Mouse (Mus musculus) megakaryocyte-erythroid progenitor cell, adult 5 weeks (primary cell): ENCODE results near the gene Fabp1. TPM values are rescaled to one million over a fixed set of nuclear protein-coding genes. Genes with fewer than 3 reads are reported as not detected.

Experiments
- polyA plus RNA-seq: library from polyadenylated mRNA; stranded (reverse); fragments of >175 nt; gene quantifications from 2 replicates; pipeline ENCODE4 v1.2.3, GENCODE M21; 2012

Fabp1 gene
- not detected in 2 replicates for polyA plus RNA-seq

DNA sequence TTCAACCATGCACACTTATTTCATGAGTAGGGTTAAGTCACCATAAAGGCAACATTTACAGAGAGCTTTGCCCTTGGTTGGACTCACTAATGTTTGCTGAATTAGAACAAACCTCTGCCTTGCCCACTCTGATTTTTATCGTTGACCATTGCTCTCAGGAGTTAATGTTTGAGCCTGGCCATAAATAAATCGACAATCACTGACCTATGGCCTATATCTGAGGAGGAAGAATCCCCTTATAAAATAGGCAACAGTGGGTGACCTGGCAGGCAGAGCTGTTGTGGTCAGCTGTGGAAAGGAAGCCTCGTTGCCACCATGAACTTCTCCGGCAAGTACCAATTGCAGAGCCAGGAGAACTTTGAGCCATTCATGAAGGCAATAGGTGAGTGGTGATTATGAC lies at the start of gene Fabp1:
TSS of gene Fabp1 (plus strand) at position 216 of the 400 bp plus-strand sequence.

Other genes starting within 250 kb of the Fabp1 start
- gene Foxi3, start 243.3 kb upstream of the Fabp1 start, polyA plus RNA-seq: 0.05 TPM in 1 of 2 replicates, not detected in the other
- gene Thnsl2, start 55.4 kb upstream of the Fabp1 start, polyA plus RNA-seq: 0.48 and 0.91 TPM in 2 replicates
- gene Krcc1, start 71.8 kb downstream of the Fabp1 start, polyA plus RNA-seq: 46.4 and 59.3 TPM in 2 replicates
- not detected in 2 replicates for gene Smyd1, start 122.4 kb downstream of the Fabp1 start, polyA plus RNA-seq
- gene Cd8b1, start 123.0 kb downstream of the Fabp1 start, polyA plus RNA-seq: not detected in 2 replicates
- gene Cd8a, start 173.6 kb downstream of the Fabp1 start, polyA plus RNA-seq: 0.13 TPM in 1 of 2 replicates, not detected in the other
- 6.4 and 6.8 TPM in 2 replicates for gene Rmnd5a, start 240.8 kb downstream of the Fabp1 start, polyA plus RNA-seq